Mouse (Mus musculus): ENCODE results near the gene H2al1i. TPM values are rescaled to one million over a fixed set of nuclear protein-coding genes. Genes with fewer than 3 reads are reported as not detected.

H2al1i gene
- polyA plus RNA-seq, 1 experiment = not detected

Other genes starting within 250 kb of the H2al1i start
- not detected in 2 replicates for gene H2al1a, start 25.4 kb upstream of the H2al1i start, polyA plus RNA-seq (2012; rRNA removed)
- gene H2al1b, start 22.2 kb upstream of the H2al1i start, polyA plus RNA-seq (2012; rRNA removed) = not detected in 2 replicates
- not detected in 2 replicates for gene H2al1c, start 19.0 kb upstream of the H2al1i start, polyA plus RNA-seq (2012; rRNA removed)
- gene H2al1d, start 15.8 kb upstream of the H2al1i start, polyA plus RNA-seq (2012; rRNA removed) = not detected in 2 replicates
- 0.31 TPM in 1 of 2 replicates, not detected in the other for gene H2al1e, start 12.7 kb upstream of the H2al1i start, polyA plus RNA-seq (2012; rRNA removed)
- gene H2al1f, start 9.5 kb upstream of the H2al1i start, polyA plus RNA-seq (2012; rRNA removed) = not detected in 2 replicates
- not detected in 2 replicates for gene H2al1g, start 6.4 kb upstream of the H2al1i start, polyA plus RNA-seq (2012; rRNA removed)
- not detected in 2 replicates for gene H2al1h, start 3.2 kb upstream of the H2al1i start, polyA plus RNA-seq (2012; rRNA removed)
- gene H2al1j, start 3.2 kb downstream of the H2al1i start, polyA plus RNA-seq (2012; rRNA removed) = not detected in 2 replicates

Measured in gonadal fat pad, adult 2 months (tissue).